Mouse (Mus musculus) 416B (cell line): ENCODE data around the gene Auts2.

Source experiments
- DNase-seq: peaks from one replicate; pipeline ENCODE4 v3.0.0; 2011; ENCODE audit warnings: low read depth

Auts2 gene

DNA sequence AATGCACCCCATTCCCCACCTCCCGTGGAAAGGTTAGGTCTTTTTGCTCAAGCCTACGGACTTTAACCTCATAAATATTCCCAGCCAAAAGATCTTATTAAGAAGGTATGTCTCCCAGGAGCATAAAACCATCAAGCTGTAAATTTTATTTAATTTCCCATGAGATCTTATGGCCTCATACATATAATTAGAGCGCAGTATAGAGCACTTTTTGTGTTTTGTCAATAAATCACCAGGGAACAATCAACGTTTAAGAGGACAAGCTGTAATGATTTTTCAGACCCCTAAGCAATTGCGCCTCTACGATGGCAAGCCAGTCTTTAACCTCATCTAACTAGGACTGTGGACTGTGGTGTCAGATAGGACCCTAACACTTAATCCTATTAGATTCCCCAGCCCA lies 820.4 kb downstream of the Auts2 start:
- DNase-seq: no peak

- DNase-seq: no peak
These were observed 820.8 kb downstream of the Auts2 start for GRCm38 (mm10) chr5:131722361-131722760.

GRCm38 (mm10) chr5:131718013-131718412 lies 825.1 kb downstream of the Auts2 start:
- no peak for DNase-seq

GRCm38 (mm10) chr5:131717359-131717965 lies 825.7 kb downstream of the Auts2 start:
- DNase-seq: no peak

GRCm38 (mm10) chr5:131714979-131715378 lies 828.2 kb downstream of the Auts2 start:
- DNase-seq: no peak

DNA sequence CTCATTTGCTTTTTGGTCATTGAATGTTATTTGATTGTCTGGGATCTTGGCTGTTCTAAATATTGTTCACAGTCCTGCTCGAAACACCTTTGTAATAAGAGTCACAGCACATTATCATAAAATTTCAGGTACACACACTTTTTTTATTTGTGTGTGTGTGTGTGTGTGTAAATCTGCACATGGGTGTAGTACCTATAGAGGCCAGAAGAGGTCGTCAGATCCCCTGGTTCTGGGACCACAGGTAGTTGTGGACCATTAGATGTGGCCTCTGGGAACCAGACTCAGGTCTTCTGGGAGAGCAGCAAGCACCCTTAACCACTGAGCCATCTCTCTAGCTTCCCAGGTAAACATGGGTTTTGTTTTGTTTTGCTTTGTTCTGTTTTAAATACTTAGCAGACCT lies 830.7 kb downstream of the Auts2 start:
- DNase-seq: no peak

DNA sequence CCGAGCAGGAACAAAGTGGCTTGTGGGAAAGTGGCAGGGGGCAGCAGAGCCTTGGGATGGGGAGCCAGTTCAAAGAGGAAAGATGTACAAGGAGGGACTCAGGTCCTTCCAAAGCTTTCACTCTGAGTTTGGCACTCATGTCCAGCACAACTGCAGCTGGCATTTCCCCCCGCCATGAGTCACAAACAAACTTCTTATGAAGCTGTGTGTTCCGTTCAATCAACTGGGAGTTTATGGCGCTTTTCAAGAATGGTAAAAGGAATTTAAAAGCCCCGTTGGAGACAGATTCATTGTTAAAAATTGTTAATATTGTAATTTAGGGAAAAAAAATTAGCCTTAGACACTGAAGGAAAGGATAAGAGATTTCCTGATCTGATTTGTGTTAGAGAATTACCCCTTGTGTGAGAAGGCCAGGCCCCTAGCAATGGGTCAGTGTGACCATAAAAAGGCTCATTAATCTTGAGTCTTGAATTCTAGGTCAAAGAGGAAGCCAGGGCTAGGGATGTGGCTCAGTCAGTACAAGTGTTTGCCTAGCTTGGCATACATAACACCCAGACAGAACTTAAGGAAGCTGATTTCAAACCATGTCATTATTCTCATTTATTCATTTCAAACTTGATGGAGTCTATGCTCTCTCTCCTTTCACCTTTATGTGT lies 831.5 kb downstream of the Auts2 start:
- no peak for DNase-seq

DNA sequence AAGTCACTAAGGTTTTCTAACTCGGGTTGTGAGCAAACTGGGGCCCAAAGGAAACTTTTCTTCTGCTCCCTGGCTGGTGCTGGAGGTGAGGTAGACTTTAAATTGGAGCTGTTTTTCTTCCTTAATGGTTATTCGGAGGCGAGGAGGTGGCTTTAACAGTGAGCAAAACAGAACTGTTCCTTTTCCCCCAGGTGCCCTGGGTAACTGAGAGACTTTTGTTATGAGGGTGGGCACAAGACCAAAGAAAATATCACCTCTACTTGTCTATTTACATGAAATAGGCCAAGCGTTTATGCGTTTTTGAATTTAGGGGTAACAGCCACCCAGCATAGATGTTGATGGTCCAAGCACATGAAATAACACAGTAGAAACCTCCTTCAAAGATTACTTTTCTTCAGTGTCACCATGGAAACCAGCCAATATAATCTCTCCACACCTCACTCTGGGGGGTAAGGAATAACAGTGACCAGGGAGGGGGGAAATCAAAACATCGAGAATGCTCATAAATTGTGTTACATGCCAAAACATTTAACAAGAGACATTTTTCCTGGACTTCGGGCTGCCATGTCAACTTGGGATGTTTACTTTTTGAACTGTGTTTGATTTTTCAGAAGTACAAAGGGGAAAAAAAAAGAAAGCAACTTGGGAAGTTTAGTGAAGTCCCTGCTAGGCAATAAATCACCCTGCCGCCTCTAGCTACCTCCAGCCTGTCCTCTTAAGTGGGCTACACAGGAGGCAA lies 832.2 kb downstream of the Auts2 start:
- no peak for DNase-seq

DNA sequence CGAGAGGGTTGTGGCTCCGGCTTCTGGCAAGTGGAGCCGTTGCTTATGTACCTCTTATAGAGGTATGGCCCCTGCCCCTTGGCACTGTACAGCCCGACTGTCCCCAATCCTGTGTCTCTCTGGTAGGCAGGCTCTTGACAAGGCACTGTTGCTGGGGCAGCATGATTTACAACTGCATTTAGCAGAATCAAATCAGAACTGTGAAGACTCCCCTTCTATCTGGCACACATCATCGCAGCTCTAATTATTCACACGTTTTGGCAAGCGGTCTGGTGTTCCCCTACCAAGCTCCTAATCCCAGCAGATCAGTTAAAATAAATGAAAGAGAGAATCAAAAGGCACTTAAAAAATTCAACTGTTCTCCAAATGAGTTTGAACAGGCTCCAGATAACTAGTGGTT lies 835.7 kb downstream of the Auts2 start:
- DNase-seq: no peak

GRCm38 (mm10) chr5:131703729-131704128 lies 839.4 kb downstream of the Auts2 start:
- DNase-seq: no peak

GRCm38 (mm10) chr5:131702840-131703392 lies 840.2 kb downstream of the Auts2 start:
- no peak for DNase-seq

- DNase-seq: no peak
These were observed 844.2 kb downstream of the Auts2 start for GRCm38 (mm10) chr5:131698900-131699299.

- DNase-seq: no peak
These were observed 852.4 kb downstream of the Auts2 start for GRCm38 (mm10) chr5:131690781-131691180.

DNA sequence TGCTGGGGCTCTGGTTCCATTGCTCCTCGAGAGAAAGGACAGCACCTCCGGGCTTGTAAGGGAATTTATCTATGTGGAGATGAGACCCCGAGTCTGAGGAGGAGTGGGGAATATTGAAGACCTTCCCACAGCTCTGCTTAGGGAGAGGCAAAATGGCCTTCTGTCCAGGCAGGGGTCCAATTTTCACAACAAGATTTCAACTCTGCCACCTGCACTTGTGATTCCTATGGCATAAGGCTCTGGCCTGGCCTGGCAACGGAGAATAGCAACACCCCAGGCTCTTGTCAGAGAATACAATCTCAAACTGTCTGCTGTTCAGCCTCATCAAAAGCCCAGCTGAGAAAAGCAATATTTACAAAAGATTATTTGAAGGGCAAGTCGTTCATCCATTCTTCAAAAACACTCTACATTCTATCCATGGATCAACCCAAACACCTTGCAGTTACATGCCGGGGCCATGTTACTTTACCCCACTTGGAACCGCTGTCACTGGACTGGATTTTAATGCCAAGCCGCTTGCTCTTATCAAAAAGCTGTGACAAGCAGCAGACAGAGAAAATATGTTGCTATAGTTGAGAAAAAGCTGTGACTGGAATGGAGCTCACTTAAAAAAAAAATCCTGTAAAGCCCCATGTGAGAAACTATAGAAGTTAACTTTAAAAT lies 856.1 kb downstream of the Auts2 start:
- DNase-seq: no peak

- no peak for DNase-seq
These were observed 862.9 kb downstream of the Auts2 start for GRCm38 (mm10) chr5:131680127-131680845.

DNA sequence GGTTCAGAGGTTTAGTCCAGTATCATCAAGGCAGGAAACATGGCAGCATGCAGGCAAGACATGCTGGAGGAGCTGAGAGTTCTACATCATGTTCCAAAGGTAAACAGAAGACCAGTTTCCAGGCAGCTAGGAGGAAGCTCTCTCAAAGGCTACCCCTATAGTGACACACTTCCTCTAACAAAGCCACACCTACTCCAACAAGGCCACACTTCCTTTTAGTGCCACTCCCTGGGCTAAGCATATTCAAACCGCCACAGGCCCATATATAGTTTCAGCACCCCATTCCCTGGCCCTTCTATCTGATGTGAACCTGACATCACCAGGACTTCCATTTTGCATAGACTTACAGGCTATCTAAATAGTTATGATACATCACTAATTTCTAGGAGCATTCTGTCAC lies 863.6 kb downstream of the Auts2 start:
- DNase-seq: no peak

- no peak for DNase-seq
These were observed 865.6 kb downstream of the Auts2 start for GRCm38 (mm10) chr5:131677518-131677917.

GRCm38 (mm10) chr5:131673696-131674095 lies 869.4 kb downstream of the Auts2 start:
- no peak for DNase-seq

- DNase-seq: no peak
These were observed 878.1 kb downstream of the Auts2 start for GRCm38 (mm10) chr5:131665068-131665467.

DNA sequence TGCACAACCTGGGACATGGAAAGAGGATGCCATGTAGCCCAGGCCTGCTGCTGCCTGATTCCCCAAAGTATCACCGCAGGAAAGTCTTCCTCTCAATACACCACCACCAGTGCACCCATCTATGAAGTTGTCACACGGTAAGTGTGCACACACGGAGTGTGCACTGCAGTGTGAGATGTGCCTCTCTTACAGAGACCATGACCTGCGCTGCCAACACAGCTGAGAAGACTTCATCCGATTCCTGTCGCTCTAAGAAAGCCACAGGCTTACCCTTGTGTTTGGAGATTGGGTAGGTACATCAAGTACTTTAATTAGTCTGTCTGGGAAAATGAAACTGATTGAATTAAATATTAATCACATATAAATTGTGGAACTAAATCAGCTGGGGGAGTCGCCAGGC lies 878.5 kb downstream of the Auts2 start:
- DNase-seq: no peak

DNA sequence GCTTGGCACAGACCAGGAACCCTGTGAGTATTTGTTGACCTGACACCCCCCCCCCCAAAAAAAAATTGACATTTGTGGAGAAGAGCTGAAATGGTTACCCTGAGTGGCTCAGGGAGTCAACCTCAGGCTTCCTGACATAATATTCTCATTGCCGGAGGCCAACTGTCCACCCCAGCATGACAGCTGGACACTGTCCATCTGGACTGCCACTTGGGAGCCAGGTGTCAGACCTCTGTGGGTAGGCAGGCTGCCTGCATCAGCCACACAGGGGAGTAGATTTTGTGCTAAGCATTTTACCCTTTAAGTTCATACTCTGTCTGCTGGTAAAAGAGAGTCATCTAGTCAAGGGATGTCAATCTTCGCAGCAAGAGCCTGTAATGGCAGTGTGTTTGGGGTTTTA lies 880.5 kb downstream of the Auts2 start:
- no peak for DNase-seq
